Mouse (Mus musculus): ENCODE data around the gene Cracr2a. TPM values are rescaled to one million over a fixed set of nuclear protein-coding genes. Genes with fewer than 3 reads are reported as not detected.

The Cracr2a gene
- polyA plus RNA-seq, 1 experiment = 15.4 TPM

- TF ChIP-seq CTCF (IDR thresholded peaks at IDR 0.05; ENCODE audit: control insufficient read depth, insufficient read depth, low read length) (no peak), POLR2A (IDR thresholded peaks at IDR 0.05; ENCODE audit: borderline replicate concordance, control insufficient read depth, low read depth, low read length) (no peak)
- H3K4me3 ChIP-seq (replicated peaks; ENCODE audit: control insufficient read depth, low read depth, low read length) = no peak overlapping the region
- WGBS = 84% methylated on average over 4 of the region's 4 CpGs
- no peak overlapping the region for H3K27ac ChIP-seq (ENCODE audit: control insufficient read depth, insufficient read depth, low read depth, low read length, poor library complexity)
- no peaks in the 10 kb centered on the region for H3K4me1 ChIP-seq (ENCODE audit: control insufficient read depth, insufficient read depth, low read length)
These were observed 94.8 kb downstream of the Cracr2a start for GRCm38 (mm10) chr6:127655988-127656387.

- no peak overlapping the region for H3K4me3 ChIP-seq (replicated peaks; ENCODE audit: control insufficient read depth, low read depth, low read length)
- TF ChIP-seq CTCF (IDR thresholded peaks at IDR 0.05; ENCODE audit: control insufficient read depth, insufficient read depth, low read length) (no peak), POLR2A (IDR thresholded peaks at IDR 0.05; ENCODE audit: borderline replicate concordance, control insufficient read depth, low read depth, low read length) (no peak)
- no peak overlapping the region for H3K27ac ChIP-seq (ENCODE audit: control insufficient read depth, insufficient read depth, low read depth, low read length, poor library complexity)
- H3K4me1 ChIP-seq (ENCODE audit: control insufficient read depth, insufficient read depth, low read length) = no peaks in the 10 kb centered on the region
- WGBS = 89% methylated on average over 11 of the region's 11 CpGs
These were observed 96.0 kb downstream of the Cracr2a start for GRCm38 (mm10) chr6:127657152-127657551.

- Histone ChIP-seq H3K4me3 (replicated peaks; ENCODE audit: control insufficient read depth, low read depth, low read length) (no peak overlapping the region), H3K27ac (ENCODE audit: control insufficient read depth, insufficient read depth, low read depth, low read length, poor library complexity) (no peak overlapping the region), H3K4me1 (ENCODE audit: control insufficient read depth, insufficient read depth, low read length) (no peaks in the 10 kb centered on the region)
- TF ChIP-seq POLR2A (IDR thresholded peaks at IDR 0.05; ENCODE audit: borderline replicate concordance, control insufficient read depth, low read depth, low read length) = no peak
- TF ChIP-seq CTCF (IDR thresholded peaks at IDR 0.05; ENCODE audit: control insufficient read depth, insufficient read depth, low read length) = no peak
- WGBS = 87% methylated on average over 5 of the region's 5 CpGs
These were observed 98.3 kb downstream of the Cracr2a start for GRCm38 (mm10) chr6:127659472-127659871.

GRCm38 (mm10) chr6:127659966-127660365 lies 98.8 kb downstream of the Cracr2a start:
- H3K4me3 ChIP-seq (replicated peaks; ENCODE audit: control insufficient read depth, low read depth, low read length) = no peak overlapping the region
- WGBS = 78% methylated on average over 4 of the region's 4 CpGs
- TF ChIP-seq CTCF (IDR thresholded peaks at IDR 0.05; ENCODE audit: control insufficient read depth, insufficient read depth, low read length) = no peak
- TF ChIP-seq POLR2A (IDR thresholded peaks at IDR 0.05; ENCODE audit: borderline replicate concordance, control insufficient read depth, low read depth, low read length) = no peak
- no peaks in the 10 kb centered on the region for H3K4me1 ChIP-seq (ENCODE audit: control insufficient read depth, insufficient read depth, low read length)
- no peak overlapping the region for H3K27ac ChIP-seq (ENCODE audit: control insufficient read depth, insufficient read depth, low read depth, low read length, poor library complexity)

GRCm38 (mm10) chr6:127661717-127662292 lies 100.7 kb downstream of the Cracr2a start:
- WGBS = 86% methylated on average over 7 of the region's 7 CpGs
- H3K4me3 ChIP-seq (replicated peaks; ENCODE audit: control insufficient read depth, low read depth, low read length) = no peak overlapping the region
- TF ChIP-seq POLR2A (IDR thresholded peaks at IDR 0.05; ENCODE audit: borderline replicate concordance, control insufficient read depth, low read depth, low read length) (no peak), CTCF (IDR thresholded peaks at IDR 0.05; ENCODE audit: control insufficient read depth, insufficient read depth, low read length) (no peak)
- H3K27ac ChIP-seq (ENCODE audit: control insufficient read depth, insufficient read depth, low read depth, low read length, poor library complexity) = no peak overlapping the region
- no peaks in the 10 kb centered on the region for H3K4me1 ChIP-seq (ENCODE audit: control insufficient read depth, insufficient read depth, low read length)

GRCm38 (mm10) chr6:127663263-127663662 lies 102.1 kb downstream of the Cracr2a start:
- 85% methylated on average over 7 of the region's 7 CpGs for WGBS
- no peak for TF ChIP-seq POLR2A (IDR thresholded peaks at IDR 0.05; ENCODE audit: borderline replicate concordance, control insufficient read depth, low read depth, low read length)
- no peak for TF ChIP-seq CTCF (IDR thresholded peaks at IDR 0.05; ENCODE audit: control insufficient read depth, insufficient read depth, low read length)
- Histone ChIP-seq H3K4me1 (ENCODE audit: control insufficient read depth, insufficient read depth, low read length) (no peaks in the 10 kb centered on the region), H3K27ac (ENCODE audit: control insufficient read depth, insufficient read depth, low read depth, low read length, poor library complexity) (no peak overlapping the region), H3K4me3 (replicated peaks; ENCODE audit: control insufficient read depth, low read depth, low read length) (no peak overlapping the region)

GRCm38 (mm10) chr6:127669313-127669712 lies 108.2 kb downstream of the Cracr2a start:
- H3K4me1 ChIP-seq (ENCODE audit: control insufficient read depth, insufficient read depth, low read length) = no peaks in the 10 kb centered on the region
- no peak overlapping the region for H3K4me3 ChIP-seq (replicated peaks; ENCODE audit: control insufficient read depth, low read depth, low read length)
- TF ChIP-seq POLR2A (IDR thresholded peaks at IDR 0.05; ENCODE audit: borderline replicate concordance, control insufficient read depth, low read depth, low read length) (no peak), CTCF (IDR thresholded peaks at IDR 0.05; ENCODE audit: control insufficient read depth, insufficient read depth, low read length) (no peak)
- WGBS = 88% methylated on average over 4 of the region's 4 CpGs
- no peak overlapping the region for H3K27ac ChIP-seq (ENCODE audit: control insufficient read depth, insufficient read depth, low read depth, low read length, poor library complexity)

GRCm38 (mm10) chr6:127670031-127670430 lies 108.9 kb downstream of the Cracr2a start:
- H3K4me1 ChIP-seq (ENCODE audit: control insufficient read depth, insufficient read depth, low read length) = no peaks in the 10 kb centered on the region
- WGBS = 80% methylated on average over 4 of the region's 4 CpGs
- H3K27ac ChIP-seq (ENCODE audit: control insufficient read depth, insufficient read depth, low read depth, low read length, poor library complexity) = no peak overlapping the region
- TF ChIP-seq POLR2A (IDR thresholded peaks at IDR 0.05; ENCODE audit: borderline replicate concordance, control insufficient read depth, low read depth, low read length) = no peak
- TF ChIP-seq CTCF (IDR thresholded peaks at IDR 0.05; ENCODE audit: control insufficient read depth, insufficient read depth, low read length) = no peak
- H3K4me3 ChIP-seq (replicated peaks; ENCODE audit: control insufficient read depth, low read depth, low read length) = no peak overlapping the region

GRCm38 (mm10) chr6:127672071-127672470 lies 110.9 kb downstream of the Cracr2a start:
- TF ChIP-seq CTCF (IDR thresholded peaks at IDR 0.05; ENCODE audit: control insufficient read depth, insufficient read depth, low read length) (no peak), POLR2A (IDR thresholded peaks at IDR 0.05; ENCODE audit: borderline replicate concordance, control insufficient read depth, low read depth, low read length) (no peak)
- Histone ChIP-seq H3K4me3 (replicated peaks; ENCODE audit: control insufficient read depth, low read depth, low read length) (no peak overlapping the region), H3K4me1 (ENCODE audit: control insufficient read depth, insufficient read depth, low read length) (no peaks in the 10 kb centered on the region), H3K27ac (ENCODE audit: control insufficient read depth, insufficient read depth, low read depth, low read length, poor library complexity) (no peak overlapping the region)
- 79% methylated on average over 7 of the region's 7 CpGs for WGBS

Measured in bone marrow, adult 2 months (tissue).